Mouse (Mus musculus): ENCODE data around the gene Neurl3. TPM values are rescaled to one million over a fixed set of nuclear protein-coding genes. Genes with fewer than 3 reads are reported as not detected.
A peak's percentile ranks its signal among the peaks of the same experiment; 100 is the strongest.

Neurl3 gene
- polyA plus RNA-seq, 1 experiment: 0.03 TPM

- TF ChIP-seq GATA1 (IDR thresholded peaks at IDR 0.05; ENCODE audit: low read length): no peak
- no peak for TF ChIP-seq TAL1 (IDR thresholded peaks at IDR 0.05; ENCODE audit: low read length)
- H3K9me3 ChIP-seq (ENCODE audit: control insufficient read depth, low read length): no peaks in the 10 kb centered on the region
- H3K4me1 ChIP-seq (ENCODE audit: control insufficient read depth): peaks cover 23% of the 10 kb centered on the region
- no peaks in the 10 kb centered on the region for H3K36me3 ChIP-seq (ENCODE audit: control insufficient read depth)
- no peak overlapping the region for H3K4me3 ChIP-seq (replicated peaks)
- no peaks in the 10 kb centered on the region for H3K27me3 ChIP-seq (ENCODE audit: control insufficient read depth)
Observed at GRCm38 (mm10) chr1:36279202-36279601, 4.7 kb upstream of the Neurl3 start.

- H3K4me3 ChIP-seq (replicated peaks): no peak overlapping the region
- H3K36me3 ChIP-seq (ENCODE audit: control insufficient read depth): no peaks in the 10 kb centered on the region
- no peak for TF ChIP-seq GATA1 (IDR thresholded peaks at IDR 0.05; ENCODE audit: low read length)
- no peak for TF ChIP-seq TAL1 (IDR thresholded peaks at IDR 0.05; ENCODE audit: low read length)
- H3K9me3 ChIP-seq (ENCODE audit: control insufficient read depth, low read length): no peaks in the 10 kb centered on the region
- no peaks in the 10 kb centered on the region for H3K27me3 ChIP-seq (ENCODE audit: control insufficient read depth)
- peaks cover 36% of the 10 kb centered on the region for H3K4me1 ChIP-seq (ENCODE audit: control insufficient read depth)
Observed at GRCm38 (mm10) chr1:36277267-36278060, 3.0 kb upstream of the Neurl3 start.

GRCm38 (mm10) chr1:36275635-36276389 is 1.3 kb upstream of the Neurl3 start:
- Histone ChIP-seq H3K4me3 (replicated peaks) (no peak overlapping the region), H3K36me3 (ENCODE audit: control insufficient read depth) (no peaks in the 10 kb centered on the region), H3K9me3 (ENCODE audit: control insufficient read depth, low read length) (no peaks in the 10 kb centered on the region), H3K27me3 (ENCODE audit: control insufficient read depth) (no peaks in the 10 kb centered on the region), H3K4me1 (ENCODE audit: control insufficient read depth) (peaks cover 39% of the 10 kb centered on the region)
- TF ChIP-seq GATA1 (IDR thresholded peaks at IDR 0.05; ENCODE audit: low read length) (no peak), TAL1 (IDR thresholded peaks at IDR 0.05; ENCODE audit: low read length) (0 out of 3 replicates have a peak, but pooled peaks have one; percentile 6)

- no peaks in the 10 kb centered on the region for H3K36me3 ChIP-seq (ENCODE audit: control insufficient read depth)
- H3K4me1 ChIP-seq (ENCODE audit: control insufficient read depth): peaks cover 41% of the 10 kb centered on the region
- no peaks in the 10 kb centered on the region for H3K9me3 ChIP-seq (ENCODE audit: control insufficient read depth, low read length)
- peaks cover 5% of the 10 kb centered on the region for H3K27me3 ChIP-seq (ENCODE audit: control insufficient read depth)
- no peak overlapping the region for H3K4me3 ChIP-seq (replicated peaks)
- TF ChIP-seq GATA1 (IDR thresholded peaks at IDR 0.05; ENCODE audit: low read length): no peak
- TF ChIP-seq TAL1 (IDR thresholded peaks at IDR 0.05; ENCODE audit: low read length): no peak
Observed at GRCm38 (mm10) chr1:36273288-36273687, 1.2 kb downstream of the Neurl3 start.

GRCm38 (mm10) chr1:36272546-36272945 is 1.9 kb downstream of the Neurl3 start:
- Histone ChIP-seq H3K36me3 (ENCODE audit: control insufficient read depth) (no peaks in the 10 kb centered on the region), H3K27me3 (ENCODE audit: control insufficient read depth) (peaks cover 5% of the 10 kb centered on the region), H3K4me1 (ENCODE audit: control insufficient read depth) (peaks cover 41% of the 10 kb centered on the region), H3K4me3 (replicated peaks) (no peak overlapping the region), H3K9me3 (ENCODE audit: control insufficient read depth, low read length) (no peaks in the 10 kb centered on the region)
- TF ChIP-seq GATA1 (IDR thresholded peaks at IDR 0.05; ENCODE audit: low read length): no peak
- TF ChIP-seq TAL1 (IDR thresholded peaks at IDR 0.05; ENCODE audit: low read length): no peak

- Histone ChIP-seq H3K4me1 (ENCODE audit: control insufficient read depth) (peaks cover 41% of the 10 kb centered on the region), H3K4me3 (replicated peaks) (no peak overlapping the region)
- no peak for TF ChIP-seq GATA1 (IDR thresholded peaks at IDR 0.05; ENCODE audit: low read length)
- no peak for TF ChIP-seq TAL1 (IDR thresholded peaks at IDR 0.05; ENCODE audit: low read length)
Observed at GRCm38 (mm10) chr1:36271516-36272230, 2.8 kb downstream of the Neurl3 start.

GRCm38 (mm10) chr1:36270666-36271065 is 3.8 kb downstream of the Neurl3 start:
- no peak overlapping the region for H3K4me3 ChIP-seq (replicated peaks)
- H3K27me3 ChIP-seq (ENCODE audit: control insufficient read depth): peaks cover 7% of the 10 kb centered on the region
- peaks cover 31% of the 10 kb centered on the region for H3K4me1 ChIP-seq (ENCODE audit: control insufficient read depth)
- no peaks in the 10 kb centered on the region for H3K9me3 ChIP-seq (ENCODE audit: control insufficient read depth, low read length)
- H3K36me3 ChIP-seq (ENCODE audit: control insufficient read depth): no peaks in the 10 kb centered on the region
- TF ChIP-seq GATA1 (IDR thresholded peaks at IDR 0.05; ENCODE audit: low read length): no peak
- no peak for TF ChIP-seq TAL1 (IDR thresholded peaks at IDR 0.05; ENCODE audit: low read length)

More at GRCm38 (mm10) chr1:36271516-36272230, 2.8 kb downstream of the Neurl3 start:
- Histone ChIP-seq H3K27me3 (ENCODE audit: control insufficient read depth) (peaks cover 5% of the 10 kb centered on the region), H3K36me3 (ENCODE audit: control insufficient read depth) (no peaks in the 10 kb centered on the region), H3K9me3 (ENCODE audit: control insufficient read depth, low read length) (no peaks in the 10 kb centered on the region)

- Histone ChIP-seq H3K4me3 (replicated peaks) (no peak overlapping the region), H3K4me1 (ENCODE audit: control insufficient read depth) (peaks cover 26% of the 10 kb centered on the region), H3K27me3 (ENCODE audit: control insufficient read depth) (peaks cover 7% of the 10 kb centered on the region), H3K36me3 (ENCODE audit: control insufficient read depth) (no peaks in the 10 kb centered on the region), H3K9me3 (ENCODE audit: control insufficient read depth, low read length) (no peaks in the 10 kb centered on the region)
- TF ChIP-seq TAL1 (IDR thresholded peaks at IDR 0.05; ENCODE audit: low read length) (no peak; the same call in 2 of the 3 replicates), GATA1 (IDR thresholded peaks at IDR 0.05; ENCODE audit: low read length) (no peak)
Observed at GRCm38 (mm10) chr1:36269121-36269795, 5.2 kb downstream of the Neurl3 start.

All from erythroblast, embryonic 14.5 days (primary cell).